Mouse (Mus musculus): Measurements from ENCODE around the gene Traip. TPM values are rescaled to one million over a fixed set of nuclear protein-coding genes. Genes with fewer than 3 reads are reported as not detected.

Gene Traip
- polyA plus RNA-seq, 1 experiment, result 0.28 TPM

- 82% methylated on average over 14 of the region's 14 CpGs for whole genome bisulfite sequencing
- no peak overlapping the region for H3K4me3 ChIP-seq (ENCODE audit: insufficient read depth, low read depth, low read length)
- no peaks in the 10 kb centered on the region for H3K36me3 ChIP-seq (ENCODE audit: control insufficient read depth, insufficient read depth, low read length)
- TF ChIP-seq POLR2A (IDR thresholded peaks at IDR 0.05; ENCODE audit: low read depth, low read length), result no peak
- TF ChIP-seq CTCF (conservative IDR thresholded peaks at IDR 0.05; ENCODE audit: insufficient read depth, insufficient read length, low read depth, low read length), result no peak
- no peaks in the 10 kb centered on the region for H3K27me3 ChIP-seq (replicated peaks; ENCODE audit: control insufficient read depth, insufficient read depth, low read length)
- peaks cover 3% of the 10 kb centered on the region; the same call in 1 of the 2 replicates for H3K4me1 ChIP-seq (ENCODE audit: control insufficient read depth, insufficient read depth, low read length)
- H3K27ac ChIP-seq (ENCODE audit: insufficient read depth, low read depth, low read length), result no peak overlapping the region
- no peak for DNase-seq
Measured at GRCm38 (mm10) chr9:107907801-107908120, 42.2 kb upstream of the Traip start.

DNA sequence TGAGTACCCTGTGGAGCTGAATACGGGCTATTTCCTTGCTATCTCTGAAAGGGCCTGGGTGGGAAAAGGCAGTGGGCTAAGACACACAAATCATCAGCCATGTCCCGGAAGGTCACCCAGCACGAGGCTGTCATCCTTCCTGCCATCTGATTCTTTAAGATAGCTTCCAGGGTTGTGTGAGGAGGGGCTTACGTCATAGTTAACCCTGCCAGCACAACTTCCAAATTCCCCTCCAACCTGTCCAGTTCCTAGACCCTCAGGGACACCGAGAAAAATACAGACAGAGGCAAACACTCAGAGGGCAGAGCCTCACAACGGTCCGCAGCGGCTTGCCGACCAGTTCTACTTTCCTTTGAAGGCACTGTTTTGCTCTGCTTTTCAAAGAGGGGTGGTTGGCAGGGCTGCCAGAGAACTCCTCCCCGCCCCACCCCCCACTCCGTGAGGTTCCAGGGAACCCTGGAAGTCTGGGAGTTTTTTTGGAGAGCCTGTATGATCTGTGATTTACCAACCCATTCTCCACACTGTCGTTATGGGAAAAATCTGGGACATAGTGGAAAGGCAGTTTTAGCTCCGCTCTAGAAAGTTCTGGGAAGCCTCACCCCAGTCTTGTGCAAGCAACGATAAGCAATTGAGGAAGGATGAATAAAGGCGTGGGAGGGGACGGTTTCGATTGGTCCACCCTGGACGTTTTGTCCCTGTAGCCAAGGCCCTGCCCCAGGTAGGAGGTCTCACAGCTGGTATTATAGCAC lies 41.4 kb upstream of the Traip start:
- Histone ChIP-seq H3K4me3 (ENCODE audit: insufficient read depth, low read depth, low read length) (no peak overlapping the region), H3K4me1 (ENCODE audit: control insufficient read depth, insufficient read depth, low read length) (peaks cover 3% of the 10 kb centered on the region; the same call in 1 of the 2 replicates), H3K27me3 (replicated peaks; ENCODE audit: control insufficient read depth, insufficient read depth, low read length) (no peaks in the 10 kb centered on the region), H3K27ac (ENCODE audit: insufficient read depth, low read depth, low read length) (no peak overlapping the region), H3K36me3 (ENCODE audit: control insufficient read depth, insufficient read depth, low read length) (no peaks in the 10 kb centered on the region)
- no peak for DNase-seq
- WGBS, result 59% methylated on average over 18 of the region's 18 CpGs
- no peak for TF ChIP-seq POLR2A (IDR thresholded peaks at IDR 0.05; ENCODE audit: low read depth, low read length)
- TF ChIP-seq CTCF (conservative IDR thresholded peaks at IDR 0.05; ENCODE audit: insufficient read depth, insufficient read length, low read depth, low read length), result no peak

- Histone ChIP-seq H3K36me3 (ENCODE audit: control insufficient read depth, insufficient read depth, low read length) (no peaks in the 10 kb centered on the region), H3K4me3 (ENCODE audit: insufficient read depth, low read depth, low read length) (no peak overlapping the region), H3K4me1 (ENCODE audit: control insufficient read depth, insufficient read depth, low read length) (peaks cover 3% of the 10 kb centered on the region; the same call in 1 of the 2 replicates), H3K27ac (ENCODE audit: insufficient read depth, low read depth, low read length) (no peak overlapping the region), H3K27me3 (replicated peaks; ENCODE audit: control insufficient read depth, insufficient read depth, low read length) (no peaks in the 10 kb centered on the region)
- DNase-seq, result no peak
- TF ChIP-seq CTCF (conservative IDR thresholded peaks at IDR 0.05; ENCODE audit: insufficient read depth, insufficient read length, low read depth, low read length) (no peak), POLR2A (IDR thresholded peaks at IDR 0.05; ENCODE audit: low read depth, low read length) (no peak)
- WGBS, result 85% methylated on average over 15 of the region's 15 CpGs
Measured at GRCm38 (mm10) chr9:107910025-107910769, 39.7 kb upstream of the Traip start.

GRCm38 (mm10) chr9:107914764-107915420 lies 35.0 kb upstream of the Traip start:
- WGBS, result 57% methylated on average over 16 of the region's 16 CpGs
- Histone ChIP-seq H3K36me3 (ENCODE audit: control insufficient read depth, insufficient read depth, low read length) (no peaks in the 10 kb centered on the region), H3K4me1 (ENCODE audit: control insufficient read depth, insufficient read depth, low read length) (no peaks in the 10 kb centered on the region), H3K27ac (ENCODE audit: insufficient read depth, low read depth, low read length) (no peak overlapping the region), H3K4me3 (ENCODE audit: insufficient read depth, low read depth, low read length) (no peak overlapping the region), H3K27me3 (replicated peaks; ENCODE audit: control insufficient read depth, insufficient read depth, low read length) (no peaks in the 10 kb centered on the region)
- TF ChIP-seq POLR2A (IDR thresholded peaks at IDR 0.05; ENCODE audit: low read depth, low read length), result no peak
- TF ChIP-seq CTCF (conservative IDR thresholded peaks at IDR 0.05; ENCODE audit: insufficient read depth, insufficient read length, low read depth, low read length), result no peak
- DNase-seq, result no peak

GRCm38 (mm10) chr9:107917895-107918608 lies 31.9 kb upstream of the Traip start:
- 47% methylated on average over 13 of the region's 13 CpGs for WGBS
- no peak for DNase-seq
- Histone ChIP-seq H3K27me3 (replicated peaks; ENCODE audit: control insufficient read depth, insufficient read depth, low read length) (no peaks in the 10 kb centered on the region), H3K27ac (ENCODE audit: insufficient read depth, low read depth, low read length) (no peak overlapping the region), H3K36me3 (ENCODE audit: control insufficient read depth, insufficient read depth, low read length) (no peaks in the 10 kb centered on the region), H3K4me1 (ENCODE audit: control insufficient read depth, insufficient read depth, low read length) (no peaks in the 10 kb centered on the region), H3K4me3 (ENCODE audit: insufficient read depth, low read depth, low read length) (no peak overlapping the region)
- TF ChIP-seq CTCF (conservative IDR thresholded peaks at IDR 0.05; ENCODE audit: insufficient read depth, insufficient read length, low read depth, low read length), result no peak
- TF ChIP-seq POLR2A (IDR thresholded peaks at IDR 0.05; ENCODE audit: low read depth, low read length), result no peak

- Histone ChIP-seq H3K27ac (ENCODE audit: insufficient read depth, low read depth, low read length) (no peak overlapping the region), H3K27me3 (replicated peaks; ENCODE audit: control insufficient read depth, insufficient read depth, low read length) (no peaks in the 10 kb centered on the region), H3K4me3 (ENCODE audit: insufficient read depth, low read depth, low read length) (no peak overlapping the region), H3K36me3 (ENCODE audit: control insufficient read depth, insufficient read depth, low read length) (no peaks in the 10 kb centered on the region), H3K4me1 (ENCODE audit: control insufficient read depth, insufficient read depth, low read length) (no peaks in the 10 kb centered on the region)
- TF ChIP-seq CTCF (conservative IDR thresholded peaks at IDR 0.05; ENCODE audit: insufficient read depth, insufficient read length, low read depth, low read length) (no peak), POLR2A (IDR thresholded peaks at IDR 0.05; ENCODE audit: low read depth, low read length) (no peak)
- DNase-seq, result no peak
- WGBS, result 88% methylated on average over 6 of the region's 6 CpGs
Measured at GRCm38 (mm10) chr9:107918884-107919283, 31.1 kb upstream of the Traip start.

Data from kidney, adult 2 months (tissue).